Mouse (Mus musculus): ENCODE results near the gene Mfsd1. TPM values are rescaled to one million over a fixed set of nuclear protein-coding genes. Genes with fewer than 3 reads are reported as not detected.

The Mfsd1 gene
- polyA plus RNA-seq (2012; rRNA removed; ENCODE audit: low replicate concordance), result 30.1 and 31.3 TPM in 2 replicates

DNA sequence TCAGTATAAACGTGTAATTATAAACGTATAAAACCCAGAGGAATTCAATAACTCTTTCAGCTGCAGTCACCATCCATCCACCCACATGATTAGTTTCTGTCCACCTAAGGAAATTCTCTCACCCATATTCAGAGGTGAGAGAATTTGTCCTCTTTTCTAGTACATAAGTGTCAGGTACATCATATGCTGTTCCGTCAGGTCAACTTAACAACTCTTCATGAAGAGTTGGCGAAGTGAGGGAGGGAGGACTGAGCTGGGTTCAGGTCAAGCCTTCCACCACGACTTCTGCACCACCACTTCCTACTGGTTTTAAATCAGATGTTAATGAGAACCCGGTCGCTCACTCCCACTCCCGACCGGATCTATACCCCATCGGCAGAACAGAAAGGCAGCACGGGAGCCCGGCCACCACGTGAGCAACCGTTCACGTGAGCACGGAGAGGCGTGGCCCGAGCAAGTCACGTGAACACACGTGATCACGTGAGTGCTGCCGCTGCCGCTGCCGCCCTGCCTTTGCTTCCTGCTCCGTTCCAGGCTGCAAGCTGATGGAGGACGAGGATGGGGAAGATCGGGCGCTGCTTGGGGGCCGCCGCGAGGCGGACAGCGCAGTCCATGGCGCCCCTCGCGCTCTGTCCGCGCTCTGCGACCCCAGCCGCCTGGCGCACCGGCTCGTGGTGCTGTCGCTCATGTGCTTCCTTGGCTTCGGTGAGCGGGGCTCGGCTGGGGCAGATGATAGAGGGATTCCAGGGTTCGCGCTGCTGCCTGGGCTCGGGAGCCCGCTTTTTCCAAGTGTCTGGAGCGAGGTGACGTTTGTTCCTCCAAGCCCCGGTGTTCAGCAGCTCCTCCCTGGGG is at the start of gene Mfsd1:
TSS of gene Mfsd1 (plus strand) at position 469 of the 852 bp plus-strand sequence.

Other genes starting within 250 kb of the Mfsd1 start
- gene Mlf1, start 208.6 kb upstream of the Mfsd1 start, polyA plus RNA-seq (2012; rRNA removed; ENCODE audit: low replicate concordance), result not detected in 2 replicates
- not detected in 2 replicates for gene Gm17402, start 207.6 kb upstream of the Mfsd1 start, polyA plus RNA-seq (2012; rRNA removed; ENCODE audit: low replicate concordance)
- 6.3 and 9.9 TPM in 2 replicates for gene Gfm1, start 152.6 kb upstream of the Mfsd1 start, polyA plus RNA-seq (2012; rRNA removed; ENCODE audit: low replicate concordance)
- gene Lxn, start 118.8 kb upstream of the Mfsd1 start, polyA plus RNA-seq (2012; rRNA removed; ENCODE audit: low replicate concordance), result 48.7 and 59.2 TPM in 2 replicates
- gene Rarres1, start 67.2 kb upstream of the Mfsd1 start, polyA plus RNA-seq (2012; rRNA removed; ENCODE audit: low replicate concordance), result 1.8 and 4.9 TPM in 2 replicates